ENCODE assay signal across 8 mouse cellular contexts in genomic region chr3:116006978-116007940, GRCm38 (mm10). TPM values are rescaled to one million over a fixed set of nuclear protein-coding genes. Genes with fewer than 3 reads are reported as not detected.
DNase-seq lines count a peak whose midpoint lies in the region; ATAC-seq and TF ChIP-seq lines count a peak whose summit lies in the region.

Gene Slc30a7 (minus strand): TSS chr3:116007406.
Gene Extl2 (plus strand): TSS chr3:116007462.

- under 1% methylated on average over 67 of the region's 67 CpGs for WGBS in forebrain, embryonic 10.5 days
- WGBS in heart, embryonic 15.5 days = under 1% methylated on average over 67 of the region's 67 CpGs
- WGBS in liver, embryonic 15.5 days (ENCODE audit: insufficient replicate concordance) = under 1% methylated on average over 67 of the region's 67 CpGs
- under 1% methylated on average over 64 of the region's 67 CpGs for WGBS in neural tube, embryonic 11.5 days
- under 1% methylated on average over 67 of the region's 67 CpGs for WGBS in stomach, embryonic 16.5 days

- H3K4me1 ChIP-seq in E14TG2a.4 (replicated peaks; ENCODE audit: low read depth, low read length) = peaks cover 27% of the 10 kb centered on the region
- H3K4me1 ChIP-seq in forebrain, embryonic 10.5 days = peaks cover 37% of the 10 kb centered on the region
- H3K4me1 ChIP-seq in heart, embryonic 15.5 days (replicated peaks) = peaks cover 20% of the 10 kb centered on the region
- H3K4me1 ChIP-seq in liver, embryonic 15.5 days (replicated peaks) = peaks cover 18% of the 10 kb centered on the region
- peaks cover 7% of the 10 kb centered on the region; the same call in 1 of the 2 replicates for H3K4me1 ChIP-seq in neural tube, embryonic 11.5 days (ENCODE audit: control insufficient read depth, insufficient read depth, low read length)
- peaks cover 14% of the 10 kb centered on the region; the same call in 1 of the 2 replicates for H3K4me1 ChIP-seq in stomach, embryonic 16.5 days (ENCODE audit: control insufficient read depth, insufficient read depth, low read length)

- H3K27me3 ChIP-seq in E14TG2a.4 (ENCODE audit: insufficient read depth, low read length) = 0 out of 2 replicates have a peak, but pooled peaks cover 4% of the 10 kb centered on the region
- H3K27me3 ChIP-seq in forebrain, embryonic 10.5 days (ENCODE audit: poor library complexity, severe bottlenecking) = no peaks in the 10 kb centered on the region
- H3K27me3 ChIP-seq in heart, embryonic 15.5 days = no peaks in the 10 kb centered on the region
- H3K27me3 ChIP-seq in liver, embryonic 15.5 days = no peaks in the 10 kb centered on the region
- no peaks in the 10 kb centered on the region for H3K27me3 ChIP-seq in neural tube, embryonic 11.5 days (ENCODE audit: control insufficient read depth, insufficient read depth, low read length)
- no peaks in the 10 kb centered on the region for H3K27me3 ChIP-seq in stomach, embryonic 16.5 days (ENCODE audit: control insufficient read depth, insufficient read depth, low read length)

- H3K36me3 ChIP-seq in E14TG2a.4 (ENCODE audit: insufficient read depth, low read length) = peaks cover 27% of the 10 kb centered on the region
- H3K36me3 ChIP-seq in forebrain, embryonic 10.5 days (replicated peaks) = peaks cover 29% of the 10 kb centered on the region
- H3K36me3 ChIP-seq in heart, embryonic 15.5 days = peaks cover 18% of the 10 kb centered on the region; the same call in 1 of the 2 replicates
- H3K36me3 ChIP-seq in liver, embryonic 15.5 days (replicated peaks) = no peaks in the 10 kb centered on the region
- no peaks in the 10 kb centered on the region for H3K36me3 ChIP-seq in neural tube, embryonic 11.5 days (ENCODE audit: control insufficient read depth, insufficient read depth, low read length)
- H3K36me3 ChIP-seq in stomach, embryonic 16.5 days (ENCODE audit: control insufficient read depth, insufficient read depth, low read length) = no peaks in the 10 kb centered on the region

- ATAC-seq in heart, embryonic 15.5 days (replicated peaks; ENCODE audit: insufficient number of reproducible peaks, insufficient read depth, low FRiP score, low read depth) = peak; percentile 93
- peak; percentile 87 for ATAC-seq in liver, embryonic 15.5 days (ENCODE audit: insufficient read depth)
- ATAC-seq in neural tube, embryonic 11.5 days (ENCODE audit: insufficient read depth, low FRiP score, low TSS enrichment) = peak; percentile 93
- ATAC-seq in stomach, embryonic 16.5 days (ENCODE audit: insufficient read depth, low FRiP score) = peak; percentile 92

- peak; percentile 58 for DNase-seq in c-Kit-positive CD71-negative TER-119-negative erythroid progenitor cells, embryonic 14.5 days (ENCODE audit: low read depth)
- peak; percentile 90 for DNase-seq in forebrain, embryonic 10.5 days (ENCODE audit: extremely low spot score, low spot score)
- DNase-seq in kidney, postnatal 25 days = peak; percentile 85 to 92
- peak; percentile 93 for DNase-seq in neural tube, embryonic 11.5 days (ENCODE audit: low spot score)

- peak within 1 kb of the TSS; percentile 73 for H3K9ac ChIP-seq in heart, embryonic 15.5 days
- peak within 1 kb of the TSS; percentile 71 for H3K9ac ChIP-seq in liver, embryonic 15.5 days
- H3K9ac ChIP-seq in neural tube, embryonic 11.5 days (ENCODE audit: low read length) = peak within 1 kb of the TSS; percentile 91
- H3K9ac ChIP-seq in stomach, embryonic 16.5 days (ENCODE audit: low read length) = peak within 1 kb of the TSS; percentile 86

- H3K4me3 ChIP-seq in E14TG2a.4 (replicated peaks; ENCODE audit: low read length) = peak within 1 kb of the TSS; percentile 96
- H3K4me3 ChIP-seq in forebrain, embryonic 10.5 days = peak within 1 kb of the TSS; percentile 92
- peak within 1 kb of the TSS; percentile 76 for H3K4me3 ChIP-seq in heart, embryonic 15.5 days
- peak within 1 kb of the TSS; percentile 81 for H3K4me3 ChIP-seq in liver, embryonic 15.5 days (replicated peaks)
- peak within 1 kb of the TSS; percentile 82 for H3K4me3 ChIP-seq in neural tube, embryonic 11.5 days (ENCODE audit: low read depth, low read length)
- H3K4me3 ChIP-seq in stomach, embryonic 16.5 days (replicated peaks; ENCODE audit: low read length) = peak within 1 kb of the TSS; percentile 95

- peak within 1 kb of the TSS; percentile 90 for H3K4me2 ChIP-seq in heart, embryonic 15.5 days
- H3K4me2 ChIP-seq in liver, embryonic 15.5 days = peak within 1 kb of the TSS; percentile 96
- peak within 1 kb of the TSS; percentile 58 for H3K4me2 ChIP-seq in neural tube, embryonic 11.5 days (ENCODE audit: low read depth)
- peak within 1 kb of the TSS; percentile 94 for H3K4me2 ChIP-seq in stomach, embryonic 16.5 days (ENCODE audit: low read depth, low read length)

- H3K9me3 ChIP-seq in E14TG2a.4 (ENCODE audit: low read length) = no peaks in the 10 kb centered on the region
- H3K9me3 ChIP-seq in forebrain, embryonic 10.5 days = no peaks in the 10 kb centered on the region
- H3K9me3 ChIP-seq in heart, embryonic 15.5 days (replicated peaks) = no peaks in the 10 kb centered on the region
- H3K9me3 ChIP-seq in liver, embryonic 15.5 days (replicated peaks) = no peaks in the 10 kb centered on the region
- no peaks in the 10 kb centered on the region for H3K9me3 ChIP-seq in neural tube, embryonic 11.5 days (ENCODE audit: control insufficient read depth, low read length)
- H3K9me3 ChIP-seq in stomach, embryonic 16.5 days (replicated peaks; ENCODE audit: control insufficient read depth, low read length) = no peaks in the 10 kb centered on the region

- TF ChIP-seq CTCF in E14TG2a.4 (conservative IDR thresholded peaks at IDR 0.05; ENCODE audit: low read length) = no peak

- peak within 1 kb of the TSS; percentile 89 for H3K27ac ChIP-seq in forebrain, embryonic 10.5 days
- peak within 1 kb of the TSS; percentile 90 for H3K27ac ChIP-seq in heart, embryonic 15.5 days
- H3K27ac ChIP-seq in liver, embryonic 15.5 days (replicated peaks) = peak within 1 kb of the TSS; percentile 76
- peak within 1 kb of the TSS; percentile 72 for H3K27ac ChIP-seq in neural tube, embryonic 11.5 days (ENCODE audit: low read depth, low read length)
- H3K27ac ChIP-seq in stomach, embryonic 16.5 days (ENCODE audit: low read length) = peak within 1 kb of the TSS; percentile 93

RNA-seq across cellular contexts. Expression of gene Slc30a7, which starts in this region (rescaled TPM):
- 24.4 and 26.3 TPM in 2 replicates for polyA plus RNA-seq in forebrain, embryonic 10.5 days (2016; fragmentation: Nextera tagmentation; extraction: Ambion mirVana)
- 13.8 and 20.1 TPM in 2 replicates for polyA plus RNA-seq in heart, embryonic 15.5 days (2015; fragmentation: Nextera tagmentation; extraction: Ambion mirVana)
- 11.3 and 11.4 TPM in 2 replicates for polyA plus RNA-seq in liver, embryonic 15.5 days (2015; fragmentation: Nextera tagmentation; extraction: Ambion mirVana)
- 31.8 and 32.9 TPM in 2 replicates for polyA plus RNA-seq in neural tube, embryonic 11.5 days (2014; fragmentation: Nextera tagmentation; extraction: Ambion mirVana)
- polyA plus RNA-seq in stomach, embryonic 16.5 days (2015; fragmentation: Nextera tagmentation; extraction: Ambion mirVana) = 43.1 and 50.0 TPM in 2 replicates

RNA-seq across cellular contexts. Expression of gene Extl2, which starts in this region (rescaled TPM):
- polyA plus RNA-seq in forebrain, embryonic 10.5 days (2016; fragmentation: Nextera tagmentation; extraction: Ambion mirVana) = 20.2 and 23.3 TPM in 2 replicates
- 17.7 and 19.0 TPM in 2 replicates for polyA plus RNA-seq in heart, embryonic 15.5 days (2015; fragmentation: Nextera tagmentation; extraction: Ambion mirVana)
- polyA plus RNA-seq in liver, embryonic 15.5 days (2015; fragmentation: Nextera tagmentation; extraction: Ambion mirVana) = 3.1 and 3.8 TPM in 2 replicates
- polyA plus RNA-seq in neural tube, embryonic 11.5 days (2014; fragmentation: Nextera tagmentation; extraction: Ambion mirVana) = 26.7 and 28.9 TPM in 2 replicates
- 20.2 and 20.3 TPM in 2 replicates for polyA plus RNA-seq in stomach, embryonic 16.5 days (2015; fragmentation: Nextera tagmentation; extraction: Ambion mirVana)

Comparison
In these comparisons a context has a peak if more than half of its experiments do, and no peak if none do; other contexts are left out.
1. Peak in every context shown above with its lines: DNase-seq, ATAC-seq, H3K4me3 ChIP-seq and H3K27ac ChIP-seq.